Mouse (Mus musculus) effector memory CD4-positive, alpha-beta T cell, adult 5 months (primary cell): ENCODE data around the gene Olfr1388. TPM values are rescaled to one million over a fixed set of nuclear protein-coding genes. Genes with fewer than 3 reads are reported as not detected.

Experiments used
- polyA plus RNA-seq: library from polyadenylated mRNA; unstranded; fragments of 100-300 nt; shearing (Covaris generic); gene quantifications from one replicate; pipeline ENCODE4 v1.2.1, GENCODE M21; 2017

Olfr1388 gene
- polyA plus RNA-seq: not detected

DNA sequence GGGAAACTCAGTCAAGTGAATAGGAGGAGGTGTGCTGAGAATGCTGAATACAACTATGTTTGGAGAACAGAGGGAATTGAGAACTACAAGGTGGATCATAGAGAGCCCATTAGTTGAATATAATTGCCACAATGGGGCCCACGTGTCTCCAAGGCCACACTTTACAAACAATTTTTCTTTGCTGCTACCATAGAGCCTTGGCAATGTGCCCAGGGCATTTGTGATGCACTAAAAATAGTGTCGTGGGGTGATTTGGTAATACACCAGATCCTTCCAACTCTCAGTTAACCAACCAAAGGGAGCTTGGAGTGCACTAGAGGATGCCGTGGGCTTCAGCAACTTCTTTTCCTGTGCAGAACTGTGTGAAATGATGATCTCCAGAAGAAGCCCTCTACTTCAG lies at the start of gene Olfr1388:
Gene Olfr1388, plus strand, starts transcription at position 214 of the 400 bp plus-strand sequence.

DNA sequence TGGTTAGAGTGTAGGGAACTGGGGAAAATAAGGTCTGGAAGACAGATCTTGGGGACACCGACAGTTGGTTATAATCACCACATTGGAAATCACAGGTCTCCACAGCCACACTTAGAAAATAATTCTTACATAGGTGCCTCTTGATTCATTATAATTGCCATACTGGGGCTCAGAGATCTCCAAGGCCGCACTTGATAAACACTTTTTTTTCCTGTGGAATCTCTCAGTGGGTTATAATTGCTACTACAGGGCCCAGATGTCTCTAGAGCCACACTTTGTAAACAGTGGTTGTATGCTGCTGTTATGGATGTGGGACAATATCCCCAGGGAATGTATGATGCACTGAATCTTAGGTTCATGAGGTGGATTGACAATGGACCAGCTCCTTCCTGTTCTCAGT lies 13.7 kb upstream of the Olfr1388 start, which contains the start of gene Olfr1389:
Gene Olfr1389, plus strand, starts transcription at position 301 of the 400 bp plus-strand sequence.

DNA sequence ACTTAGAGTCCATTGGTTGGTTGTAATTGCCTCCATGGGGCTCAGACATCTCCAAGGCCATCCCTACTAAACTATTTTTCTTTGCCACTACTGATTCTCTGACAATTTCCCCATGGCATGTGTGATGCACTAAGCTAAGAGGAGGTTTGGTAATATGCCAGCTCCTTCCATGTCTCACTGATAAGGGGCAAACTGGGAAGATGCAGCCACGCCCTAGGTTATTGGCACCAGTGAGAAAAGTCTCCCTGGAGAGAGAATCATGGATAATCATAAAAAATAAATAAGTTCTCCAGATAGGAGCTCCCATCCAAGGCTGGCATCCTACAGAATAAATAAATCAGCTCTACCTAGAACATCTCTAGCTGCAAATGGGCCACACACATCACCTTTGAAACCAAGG lies 18.6 kb downstream of the Olfr1388 start, which contains the start of gene Olfr1387:
Gene Olfr1387, plus strand, starts transcription at position 301 of the 400 bp plus-strand sequence.

DNA sequence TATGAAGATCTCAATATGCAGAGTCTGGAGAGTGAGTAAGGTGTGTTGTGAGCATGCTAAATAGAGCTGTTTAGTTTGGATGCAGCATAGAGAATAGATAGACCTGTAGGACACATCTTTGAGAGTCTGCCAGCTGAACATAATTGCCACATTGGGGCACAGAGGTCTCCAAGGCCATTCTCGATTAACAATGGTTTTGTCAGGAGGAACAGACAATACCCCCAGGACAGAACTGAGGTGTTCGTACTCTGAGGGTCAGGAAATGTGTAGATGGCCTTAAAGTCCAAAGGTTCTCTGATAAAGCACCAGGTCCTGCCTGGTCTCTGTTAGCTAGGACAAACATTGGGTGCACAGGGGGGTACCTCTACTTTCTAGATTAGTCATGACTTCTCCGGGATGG lies 28.3 kb downstream of the Olfr1388 start, which contains the start of gene Olfr1386:
Gene Olfr1386, plus strand, starts transcription at position 301 of the 400 bp plus-strand sequence.

DNA sequence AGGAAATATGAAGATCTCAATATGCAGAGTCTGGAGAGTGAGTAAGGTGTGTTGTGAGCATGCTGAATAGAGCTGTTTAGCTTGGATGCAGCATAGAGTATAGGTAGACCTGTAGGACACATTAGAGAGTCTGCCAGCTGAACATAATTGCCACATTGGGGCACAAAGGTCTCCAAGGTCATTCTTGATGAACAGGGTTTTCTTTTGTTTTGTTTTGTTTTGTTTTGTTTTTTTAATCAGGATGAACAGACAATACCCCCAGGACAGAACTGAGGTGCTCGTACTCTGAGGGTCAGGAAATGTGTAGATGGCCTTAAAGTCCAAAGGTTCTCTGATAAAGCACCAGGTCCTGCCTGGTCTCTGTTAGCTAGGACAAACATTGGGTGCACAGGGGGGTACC lies 52.3 kb downstream of the Olfr1388 start, which contains the start of gene Olfr1385:
Gene Olfr1385, plus strand, starts transcription at position 301 of the 400 bp plus-strand sequence.

Other genes with a start within 250 kb of the Olfr1388 start
- gene Btnl9, start 249.5 kb upstream of the Olfr1388 start, polyA plus RNA-seq: not detected
- gene Zfp62, start 233.3 kb upstream of the Olfr1388 start, polyA plus RNA-seq: 69.8 TPM
- gene Mgat1, start 192.4 kb upstream of the Olfr1388 start, polyA plus RNA-seq: 32.3 TPM
- gene Olfr1393, start 158.3 kb upstream of the Olfr1388 start, polyA plus RNA-seq: not detected
- not detected for gene Olfr1392, start 151.3 kb upstream of the Olfr1388 start, polyA plus RNA-seq
- not detected for gene Olfr10, start 131.9 kb upstream of the Olfr1388 start, polyA plus RNA-seq
- not detected for gene Olfr1391, start 113.9 kb upstream of the Olfr1388 start, polyA plus RNA-seq
- gene Olfr1390, start 101.4 kb upstream of the Olfr1388 start, polyA plus RNA-seq: not detected
- gene Olfr1389, start 13.6 kb upstream of the Olfr1388 start, polyA plus RNA-seq: not detected
- gene Olfr1387, start 18.7 kb downstream of the Olfr1388 start, polyA plus RNA-seq: not detected
- gene Olfr1386, start 28.4 kb downstream of the Olfr1388 start, polyA plus RNA-seq: not detected
- 0.15 TPM for gene Olfr1385, start 52.4 kb downstream of the Olfr1388 start, polyA plus RNA-seq
- gene Olfr1384, start 70.1 kb downstream of the Olfr1388 start, polyA plus RNA-seq: not detected
- gene Olfr1383, start 83.0 kb downstream of the Olfr1388 start, polyA plus RNA-seq: not detected
- not detected for gene Olfr1382, start 91.6 kb downstream of the Olfr1388 start, polyA plus RNA-seq
- gene Olfr1381, start 106.8 kb downstream of the Olfr1388 start, polyA plus RNA-seq: 0.12 TPM
- gene Olfr1380, start 120.3 kb downstream of the Olfr1388 start, polyA plus RNA-seq: not detected
- gene Flt4, start 172.6 kb downstream of the Olfr1388 start, polyA plus RNA-seq: not detected
- gene Scgb3a1, start 227.0 kb downstream of the Olfr1388 start, polyA plus RNA-seq: not detected